Mouse (Mus musculus): Measurements from ENCODE around the gene Atp2b4. TPM values are rescaled to one million over a fixed set of nuclear protein-coding genes. Genes with fewer than 3 reads are reported as not detected.

Atp2b4 gene
- polyA plus RNA-seq (2012; rRNA removed; ENCODE audit: low replicate concordance) = 38.6 and 62.2 TPM in 2 replicates

DNA sequence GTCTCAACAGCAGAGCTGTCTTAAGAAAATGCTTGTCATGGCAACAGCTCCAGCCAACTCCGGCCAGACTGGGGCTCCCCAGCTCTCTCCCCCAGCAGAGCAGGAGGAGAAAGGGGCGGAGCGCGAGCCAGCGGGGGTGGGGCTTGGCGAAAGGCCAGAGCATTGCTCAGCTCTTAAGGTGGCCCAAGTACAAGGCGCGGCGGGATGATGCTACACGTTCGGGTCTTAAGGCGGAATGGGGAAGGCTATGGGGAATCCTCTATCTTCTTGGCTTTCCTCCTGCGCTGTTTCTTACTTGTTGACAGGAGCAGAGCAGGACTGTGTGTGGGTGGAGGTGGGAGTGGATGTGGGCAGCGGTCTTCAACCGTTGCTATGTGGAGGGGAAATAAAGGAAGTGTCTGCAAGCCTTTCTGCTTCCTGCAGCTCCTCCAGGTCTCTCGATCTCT is at the start of gene Atp2b4:
Gene Atp2b4, minus strand, starts transcription at position 94 of the 446 bp plus-strand sequence.

DNA sequence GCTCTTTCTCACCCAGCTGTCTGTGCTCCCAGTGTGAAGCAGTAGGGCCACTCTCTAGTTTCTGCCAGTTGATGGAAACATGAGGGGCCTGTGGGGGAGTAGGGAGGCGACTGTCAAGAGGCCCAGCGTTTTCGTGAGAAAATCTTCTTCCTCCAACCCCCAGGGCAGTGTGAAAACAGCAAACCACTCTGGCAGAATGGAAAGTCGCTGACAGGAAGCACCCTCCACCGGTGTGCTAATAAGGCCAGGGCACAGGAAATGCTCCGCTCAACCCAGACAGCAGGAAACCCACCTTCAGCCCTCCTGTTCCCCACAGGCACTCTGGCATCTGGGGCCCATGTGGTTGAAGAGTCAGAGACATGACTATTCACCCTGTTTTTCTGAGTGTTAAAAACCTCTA is 110.9 kb downstream of the Atp2b4 start, which contains the start of gene Lax1:
Gene Lax1, minus strand, starts transcription at position 212 of the 400 bp plus-strand sequence.

DNA sequence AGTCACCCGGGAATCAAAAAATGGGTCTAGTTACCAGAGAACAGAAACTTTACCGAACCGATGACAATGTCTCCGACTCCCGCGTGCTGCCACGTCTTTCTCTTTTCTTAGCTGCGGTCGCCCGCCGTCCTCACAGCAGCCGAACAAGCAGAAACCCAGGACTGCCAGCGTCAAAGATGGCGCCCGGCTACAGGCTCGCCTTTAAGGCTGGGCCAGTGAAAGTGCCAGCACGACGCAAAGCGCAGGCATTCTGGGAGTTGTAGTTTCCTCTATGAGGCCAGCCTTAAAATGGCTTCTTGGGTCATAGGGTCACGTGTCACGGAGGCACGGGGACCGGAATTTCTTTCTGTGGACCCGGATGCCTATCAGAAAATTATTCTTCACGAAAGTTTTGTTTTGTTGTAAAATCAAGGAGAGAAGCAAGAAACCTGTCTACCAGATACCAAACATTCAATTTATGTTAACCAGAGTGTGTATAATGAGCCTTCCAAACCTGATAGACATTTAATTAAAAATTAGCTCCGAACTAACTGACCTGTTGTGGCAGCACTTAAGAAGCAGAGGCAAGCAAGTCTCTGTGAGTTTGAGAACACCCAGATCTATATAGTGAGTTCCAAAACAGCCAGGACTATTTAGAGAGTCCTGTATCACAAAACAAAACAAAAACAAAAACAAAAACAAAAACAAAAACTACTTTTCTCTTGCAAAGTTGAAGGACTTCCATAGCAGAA is 139.5 kb downstream of the Atp2b4 start, which contains the start of gene Gm38394:
Gene Gm38394, minus strand, starts transcription at position 116 of the 731 bp plus-strand sequence.

DNA sequence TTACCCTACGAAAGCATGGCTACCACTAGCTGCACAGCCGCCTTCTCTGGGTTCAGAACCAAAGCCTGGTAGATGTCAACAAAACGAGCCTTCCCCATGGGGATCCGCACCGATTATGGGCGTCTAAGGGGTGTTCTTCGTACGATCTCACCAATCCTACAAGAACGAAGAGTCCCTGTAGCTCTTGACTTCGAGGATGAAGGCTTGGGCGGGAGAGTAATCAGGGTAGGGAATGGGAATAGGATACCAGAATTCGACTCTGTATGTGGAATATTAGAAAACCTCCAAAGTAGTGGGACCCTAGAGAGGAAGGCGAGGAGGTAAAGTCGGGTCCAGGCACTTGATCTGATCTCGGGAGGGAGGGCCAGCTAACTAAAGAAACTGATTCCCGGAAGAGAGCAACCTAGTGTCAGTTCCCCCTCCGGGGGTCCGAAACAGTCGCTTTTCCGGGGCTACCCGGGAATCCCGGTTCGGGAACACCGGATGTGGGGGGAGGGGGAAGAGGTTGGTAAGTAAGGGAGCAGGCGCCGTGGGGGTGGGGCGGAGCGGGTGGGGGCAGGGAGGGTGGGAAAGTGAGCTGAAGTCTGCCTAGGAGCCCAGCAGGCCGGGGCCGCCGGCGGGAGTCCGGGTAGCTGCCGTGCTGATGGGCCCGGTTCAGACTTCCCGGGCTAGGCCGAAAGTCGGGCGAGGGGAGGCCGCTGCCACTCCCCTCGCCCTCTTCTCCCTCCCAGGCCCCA is 140.2 kb downstream of the Atp2b4 start, which contains the start of gene Zbed6:
Gene Zbed6, minus strand, starts transcription at position 420 of the 737 bp plus-strand sequence.

Other genes starting within 250 kb of the Atp2b4 start
- gene Snrpe, start 190.8 kb downstream of the Atp2b4 start, polyA plus RNA-seq (2012; rRNA removed; ENCODE audit: low replicate concordance) = 29.8 and 61.2 TPM in 2 replicates
- 4.6 and 9.7 TPM in 2 replicates for gene Zbed6, start 140.2 kb downstream of the Atp2b4 start, polyA plus RNA-seq (2012; rRNA removed; ENCODE audit: low replicate concordance)
- gene Gm38394, start 139.7 kb downstream of the Atp2b4 start, polyA plus RNA-seq (2012; rRNA removed; ENCODE audit: low replicate concordance) = 2.7 and 7.8 TPM in 2 replicates
- gene Lax1, start 110.9 kb downstream of the Atp2b4 start, polyA plus RNA-seq (2012; rRNA removed; ENCODE audit: low replicate concordance) = 0.92 and 3.0 TPM in 2 replicates
- gene Optc, start 107.0 kb upstream of the Atp2b4 start, polyA plus RNA-seq (2012; rRNA removed; ENCODE audit: low replicate concordance) = 3.3 and 20.3 TPM in 2 replicates
- 68.2 and 519 TPM in 2 replicates for gene Prelp, start 120.4 kb upstream of the Atp2b4 start, polyA plus RNA-seq (2012; rRNA removed; ENCODE audit: low replicate concordance)
- 8.9 and 14.8 TPM in 2 replicates for gene Fmod, start 236.2 kb upstream of the Atp2b4 start, polyA plus RNA-seq (2012; rRNA removed; ENCODE audit: low replicate concordance)

Data from subcutaneous adipose tissue, adult 2 months (tissue).